Mouse (Mus musculus) heart, adult 8-10 months (tissue): ENCODE measurements around the gene Gm13178. TPM values are rescaled to one million over a fixed set of nuclear protein-coding genes. Genes with fewer than 3 reads are reported as not detected.

Experiments used
- DNase-seq: peaks from one replicate; pipeline ENCODE4 v3.0.0; 2022; ENCODE audit warnings: low spot score
- total RNA-seq, 4 experiments: library from RNA; stranded (reverse); gene quantifications; 2 replicates each; pipeline ENCODE4 v1.2.4; 2022

Gm13178 gene
- total RNA-seq, result not detected

DNA sequence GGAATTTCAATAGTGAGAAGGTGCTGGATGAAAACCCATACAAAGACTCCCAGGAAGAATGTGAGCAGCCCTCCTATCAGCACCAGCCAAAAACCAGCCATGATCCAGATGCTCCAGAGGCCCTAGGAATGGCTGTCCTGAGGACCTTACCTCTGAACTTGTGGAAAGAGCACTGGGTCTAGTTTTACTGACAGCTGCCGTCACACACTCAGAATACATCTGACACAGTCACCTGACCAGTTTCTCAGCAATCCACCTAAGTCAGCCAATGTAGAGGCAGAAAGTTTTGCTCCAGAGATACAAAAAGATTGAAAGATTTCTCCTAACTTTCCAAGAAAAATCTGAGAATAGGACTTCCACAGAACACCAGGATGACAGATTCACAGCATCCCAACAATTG, at the start of gene Gm13178:
Gene Gm13178, minus strand, starts transcription at position 101 of the 400 bp plus-strand sequence.
- no peak for DNase-seq

DNA sequence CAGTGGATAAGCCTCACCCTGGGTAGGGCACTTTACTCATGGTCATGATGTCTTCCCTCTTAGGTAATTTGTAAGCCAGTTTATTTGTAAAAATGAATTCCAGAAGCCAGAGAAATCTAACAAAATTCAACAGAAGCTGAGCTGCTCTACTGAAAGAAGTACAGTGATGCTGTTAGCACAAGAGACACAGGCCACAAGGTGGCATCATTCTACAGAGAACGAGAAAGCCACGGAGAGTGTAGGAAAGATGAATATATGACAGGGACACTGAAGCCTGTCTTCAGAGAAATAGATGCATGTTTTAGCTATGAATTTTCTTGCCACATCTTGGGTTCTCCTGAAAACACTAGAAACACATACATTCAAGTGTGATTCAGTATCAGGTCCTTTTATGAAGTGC, 44.5 kb upstream of the Gm13178 start:
- peak; percentile 33 for DNase-seq

DNA sequence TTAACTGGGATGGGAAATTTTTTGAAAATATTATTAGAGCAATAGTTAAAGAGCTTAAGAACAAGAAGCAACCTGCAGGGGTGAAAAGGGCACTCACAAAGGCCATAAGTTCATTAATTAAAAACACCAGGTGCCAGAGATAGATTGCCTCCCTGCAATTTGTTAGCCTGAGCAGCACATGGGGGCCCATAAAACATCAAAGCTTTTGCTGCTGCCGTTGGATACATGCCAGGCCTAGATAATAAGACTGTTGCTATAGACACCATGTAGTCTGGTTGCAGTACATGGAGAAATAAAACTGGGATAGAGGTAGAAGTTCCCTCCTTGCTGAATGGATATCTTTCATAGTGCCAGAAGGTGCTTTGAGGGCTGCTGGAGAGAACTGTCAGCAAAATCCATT, 27.9 kb upstream of the Gm13178 start:
- DNase-seq, result no peak

DNA sequence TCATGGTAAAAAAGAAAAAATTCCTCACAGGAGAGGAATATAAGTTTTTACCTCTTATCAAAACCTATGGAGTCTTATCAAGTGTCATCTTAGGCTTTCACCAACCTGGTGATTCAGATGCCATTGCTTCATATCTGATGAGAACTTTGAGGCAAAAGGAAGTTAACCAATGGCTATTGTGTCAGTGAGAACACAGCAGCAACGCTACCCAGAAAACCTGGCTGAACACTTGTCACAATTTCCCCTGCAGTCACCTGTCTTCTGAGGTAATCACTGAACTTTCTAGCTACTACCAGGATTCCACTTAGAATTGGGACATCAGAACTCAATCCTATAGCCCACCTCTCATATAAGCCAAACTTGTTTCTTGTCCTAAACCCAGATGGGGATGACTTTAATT, 1.5 kb downstream of the Gm13178 start:
- DNase-seq, result no peak

DNA sequence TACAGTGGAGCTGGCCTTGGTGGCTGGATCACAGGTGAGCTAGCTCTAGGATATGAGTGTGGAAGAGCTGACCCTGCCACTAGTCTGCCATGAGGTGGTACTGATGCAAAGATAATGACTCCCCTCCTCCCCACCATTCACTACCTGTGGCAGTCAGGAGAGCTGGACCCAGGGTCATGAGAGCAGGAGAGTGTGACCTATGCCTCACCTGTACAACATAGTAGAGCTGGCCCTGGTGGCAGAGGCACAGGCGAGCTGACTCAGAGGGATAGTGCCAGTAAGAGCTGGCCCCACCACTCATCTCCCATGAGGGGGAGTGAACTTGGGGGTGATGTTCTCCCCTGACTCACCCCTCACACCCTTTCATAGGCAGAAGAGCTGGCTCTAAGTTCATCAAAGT, 2.9 kb downstream of the Gm13178 start:
- no peak for DNase-seq

DNA sequence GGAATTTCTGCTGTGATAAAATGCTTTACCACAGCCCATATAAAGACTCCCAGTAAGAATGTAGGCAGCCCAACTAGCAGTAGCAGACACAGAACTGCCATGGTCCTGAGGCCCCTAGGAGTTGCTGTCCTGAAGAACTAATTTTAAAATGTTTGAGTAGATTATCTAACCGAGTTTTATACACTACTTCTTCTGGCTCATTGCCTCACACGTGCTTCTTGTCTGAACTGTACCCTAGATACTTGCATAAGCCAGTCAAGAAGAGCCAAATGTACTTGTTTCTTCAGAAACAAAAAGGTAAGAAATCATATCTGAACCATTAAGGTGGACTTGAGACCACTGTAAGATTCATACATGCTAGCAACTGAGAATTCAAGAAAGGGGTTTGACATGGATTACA, 34.9 kb downstream of the Gm13178 start, which contains the start of gene Gm436:
Gene Gm436, minus strand, starts transcription at position 101 of the 400 bp plus-strand sequence.
- DNase-seq, result no peak

Other genes starting within 250 kb of the Gm13178 start
- not detected for gene 9430007A20Rik, start 201.6 kb downstream of the Gm13178 start, total RNA-seq
- gene Gm13124, start 156.3 kb downstream of the Gm13178 start, total RNA-seq, result not detected
- not detected for gene Aadacl4, start 107.7 kb downstream of the Gm13178 start, total RNA-seq
- gene Gm436, start 35.0 kb downstream of the Gm13178 start, total RNA-seq, result not detected
- not detected for gene Gm438, start 65.2 kb upstream of the Gm13178 start, total RNA-seq
- gene Dhrs3, start 171.4 kb upstream of the Gm13178 start, total RNA-seq, result 100 to 1,000 TPM in 3 of 4 experiments, 10 to 100 TPM in 1; 98.8 to 151 (median 131) TPM